29 mouse cellular contexts compared by ENCODE assay signal in genomic region chr11:109109056-109109455, GRCm38 (mm10). TPM values are rescaled to one million over a fixed set of nuclear protein-coding genes. Genes with fewer than 3 reads are reported as not detected.
"Had no signal": no experiment of that assay in that cellular context is flagged by ENCODE, and none has a peak within 500 bp of the region (broad histone marks: within the 10 kb centered on the region; RNA-seq: fewer than 3 reads in every experiment).

No protein-coding gene starts in this region.

- DNase-seq: kidney, adult 18-20 months; kidney, adult 9 months; kidney, postnatal 14 days; kidney, postnatal 4 days; left cerebral cortex, postnatal 4 days; liver, postnatal 0 days; lung, embryonic 14.5 days; right cerebral cortex, adult 18-20 months; right cerebral cortex, postnatal 14 days; right cerebral cortex, postnatal 4 days; thymus, adult 2 months; thymus, postnatal 14 days had no signal

- H3K9ac ChIP-seq: limb, embryonic 12.5 days; limb, embryonic 15.5 days; liver, embryonic 14.5 days; liver, postnatal 0 days; lung, embryonic 14.5 days; midbrain, embryonic 13.5 days had no signal

- H3K27ac ChIP-seq: limb, embryonic 12.5 days; limb, embryonic 15.5 days; liver, embryonic 14.5 days; macrophage; stomach, postnatal 0 days had no signal

- H3K4me2 ChIP-seq: limb, embryonic 12.5 days; limb, embryonic 15.5 days; liver, embryonic 11.5 days; lung, embryonic 14.5 days; midbrain, embryonic 13.5 days had no signal

- H3K27me3 ChIP-seq: limb, embryonic 15.5 days; midbrain, embryonic 13.5 days had no signal

- H3K36me3 ChIP-seq: limb, embryonic 12.5 days; limb, embryonic 15.5 days; midbrain, embryonic 13.5 days had no signal

- ATAC-seq: liver, postnatal 0 days; lung, postnatal 0 days; midbrain, embryonic 13.5 days had no signal

- H3K4me3 ChIP-seq: limb, embryonic 12.5 days; limb, embryonic 15.5 days; midbrain, embryonic 13.5 days had no signal

- H3K9me3 ChIP-seq: limb, embryonic 15.5 days; midbrain, embryonic 13.5 days had no signal

RNA-seq across cellular contexts. Expression of gene E030025P04Rik, which starts 35.1 kb away (rescaled TPM):
- total RNA-seq: layer of hippocampus, adult 18-20 months; layer of hippocampus, postnatal 14 days; left cerebral cortex, adult 8-10 months; left cerebral cortex, postnatal 14 days; left cerebral cortex, postnatal 4 days; megakaryocyte, adult 5-6 weeks; midbrain, postnatal 0 days had no signal
- polyA plus RNA-seq: kidney, embryonic 16.5 days; limb, embryonic 12.5 days; limb, embryonic 15.5 days; liver, embryonic 11.5 days; liver, embryonic 14.5 days; liver, postnatal 0 days; lung, embryonic 14.5 days; macrophage; midbrain, embryonic 13.5 days; midbrain, postnatal 0 days; neural tube, embryonic 14.5 days; stomach, embryonic 14.5 days; stomach, postnatal 0 days; thymus, adult 2 months had no signal
